Mouse (Mus musculus) lung, adult 2 months (tissue): ENCODE results near the gene Szt2.

Experiments used
- CTCF ChIP-seq: fragments of 200-500 bp; IDR thresholded peaks from 2 replicates; pipeline ENCODE4 v1.5.1; 2011; ENCODE audit warnings: mild to moderate bottlenecking, low read length, control low read depth; ENCODE audit not compliant: insufficient read depth
- POLR2A ChIP-seq: fragments of 200-500 bp; IDR thresholded peaks from 2 replicates; pipeline ENCODE4 v1.6.1; 2011; ENCODE audit warnings: low read depth, mild to moderate bottlenecking, control low read depth, low read length, borderline replicate concordance; ENCODE audit errors: extremely low read depth

DNA sequence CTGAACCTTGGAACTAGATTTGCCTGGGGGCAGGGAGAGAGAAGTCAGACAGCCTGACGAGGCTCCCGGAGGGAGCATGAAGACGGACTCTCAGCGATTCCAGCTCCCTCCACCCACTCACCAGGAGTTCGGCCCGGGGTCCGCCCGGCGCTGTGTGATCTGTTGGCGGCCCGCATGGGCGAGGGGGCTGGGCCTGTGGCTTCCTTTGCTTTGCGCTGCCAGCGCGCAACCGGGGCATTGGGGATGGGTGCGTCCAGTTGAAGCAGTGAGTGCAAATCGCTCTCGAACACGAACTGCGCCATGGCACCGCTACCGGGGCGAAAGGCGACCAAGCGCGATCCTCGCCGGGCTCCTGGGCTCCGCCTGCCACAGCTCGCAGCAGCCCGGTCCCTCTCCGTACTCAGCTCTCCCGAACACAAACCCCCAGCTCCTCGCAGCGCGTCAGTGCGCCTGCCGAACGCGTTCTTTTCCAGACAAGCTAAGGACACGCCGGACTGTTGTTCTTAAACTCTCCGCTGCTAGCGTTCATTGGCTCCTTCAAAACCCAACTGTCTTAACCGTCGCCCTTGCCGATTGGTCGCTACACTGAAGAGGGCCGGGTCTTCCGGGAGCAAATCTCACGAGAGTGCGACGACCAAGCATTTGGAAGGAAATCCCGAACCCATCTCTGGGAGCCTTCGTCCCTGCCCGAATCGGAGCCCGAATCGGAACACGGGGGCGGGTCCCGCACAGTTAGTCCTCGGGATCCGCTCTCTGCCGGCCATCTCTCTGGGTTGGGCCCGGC, 27.9 kb upstream of the Szt2 start, which contains the start of gene Cdc20:
- TF ChIP-seq CTCF (no peak), POLR2A (peak; percentile 72; the same call in 1 of the 2 replicates)
